In genomic region chr5:31823673-31824072, GRCm38 (mm10) we compare ENCODE assay signal across 20 mouse cellular contexts.
DNase-seq lines count a peak whose midpoint lies in the region; TF ChIP-seq lines count a peak whose summit lies in the region.
"Had no signal": no experiment of that assay in that cellular context is flagged by ENCODE, and none has a peak within 500 bp of the region (broad histone marks: within the 10 kb centered on the region; RNA-seq: fewer than 3 reads in every experiment).

No protein-coding gene starts in this region.

- no peaks in the 10 kb centered on the region; the same call in 1 of the 2 replicates for H3K36me3 ChIP-seq in small intestine, adult 2 months (ENCODE audit: control insufficient read depth, insufficient read depth, low read length)
- no peaks in the 10 kb centered on the region for H3K36me3 ChIP-seq in forebrain, embryonic 10.5 days (replicated peaks)
- H3K36me3 ChIP-seq: embryonic facial prominence, embryonic 15.5 days; heart, embryonic 10.5 days; hindbrain, embryonic 12.5 days; limb, embryonic 13.5 days; midbrain, embryonic 15.5 days; stomach, embryonic 15.5 days had no signal

- no peaks in the 10 kb centered on the region for H3K9me3 ChIP-seq in forebrain, embryonic 10.5 days
- H3K9me3 ChIP-seq: embryonic facial prominence, embryonic 15.5 days; G1E; heart, embryonic 10.5 days; hindbrain, embryonic 12.5 days; limb, embryonic 13.5 days; megakaryocyte, embryonic 14.5 days; midbrain, embryonic 15.5 days; stomach, embryonic 15.5 days had no signal

- H3K4me1 ChIP-seq in small intestine, adult 2 months (ENCODE audit: control insufficient read depth, insufficient read depth, insufficient read length, low read length): peaks cover 12% of the 10 kb centered on the region
- H3K4me1 ChIP-seq in forebrain, embryonic 10.5 days: no peaks in the 10 kb centered on the region
- H3K4me1 ChIP-seq: embryonic facial prominence, embryonic 15.5 days; heart, embryonic 10.5 days; hindbrain, embryonic 12.5 days; limb, embryonic 13.5 days; midbrain, embryonic 15.5 days; stomach, embryonic 15.5 days had no signal

- peak overlapping the region; percentile 38; the same call in 1 of the 2 replicates for H3K27ac ChIP-seq in small intestine, adult 2 months (ENCODE audit: insufficient read depth, low read depth, low read length)
- no peak overlapping the region for H3K27ac ChIP-seq in forebrain, embryonic 10.5 days
- H3K27ac ChIP-seq: embryonic facial prominence, embryonic 15.5 days; heart, embryonic 10.5 days; hindbrain, embryonic 12.5 days; kidney, postnatal 0 days; limb, embryonic 13.5 days; midbrain, embryonic 15.5 days; stomach, embryonic 15.5 days had no signal

- no peak overlapping the region for H3K4me3 ChIP-seq in small intestine, adult 2 months (ENCODE audit: low read depth, low read length)
- H3K4me3 ChIP-seq in forebrain, embryonic 10.5 days: no peak overlapping the region
- H3K4me3 ChIP-seq: embryonic facial prominence, embryonic 15.5 days; heart, embryonic 10.5 days; hindbrain, embryonic 12.5 days; limb, embryonic 13.5 days; megakaryocyte, embryonic 14.5 days; midbrain, embryonic 15.5 days; stomach, embryonic 15.5 days had no signal

- no peaks in the 10 kb centered on the region for H3K27me3 ChIP-seq in small intestine, adult 2 months (ENCODE audit: control insufficient read depth, insufficient read depth, low read length)
- no peaks in the 10 kb centered on the region for H3K27me3 ChIP-seq in forebrain, embryonic 10.5 days (ENCODE audit: poor library complexity, severe bottlenecking)
- H3K27me3 ChIP-seq: embryonic facial prominence, embryonic 15.5 days; hindbrain, embryonic 12.5 days; limb, embryonic 13.5 days; megakaryocyte, embryonic 14.5 days; midbrain, embryonic 15.5 days; stomach, embryonic 15.5 days had no signal

- peak; percentile 51 for DNase-seq in adrenal gland, postnatal 10 days
- no peak for DNase-seq in adrenal gland, adult 8-10 months
- DNase-seq in kidney, postnatal 25 days: peak; percentile 25 to 44
- no peak for DNase-seq in kidney, adult 9 months
- peak; percentile 48 for DNase-seq in MN1 (ENCODE audit: low spot score)
- DNase-seq in forebrain, embryonic 10.5 days (ENCODE audit: extremely low spot score, low spot score): no peak
- DNase-seq: cerebellum, postnatal 36 days; heart, postnatal 14 days; lung, postnatal 10 days; right cerebral cortex, postnatal 14 days had no signal

- WGBS in small intestine, adult 2 months: 21% methylated on average over 3 of the region's 3 CpGs
- WGBS in forebrain, embryonic 10.5 days: 86% methylated on average over 3 of the region's 3 CpGs

- no peak for TF ChIP-seq POLR2A in small intestine, adult 2 months (IDR thresholded peaks at IDR 0.05; ENCODE audit: low read depth, low read length)

- TF ChIP-seq CTCF in small intestine, adult 2 months (IDR thresholded peaks at IDR 0.05; ENCODE audit: extremely low read depth, insufficient read length, insufficient replicate concordance, low read depth, low read length): no peak

Comparison
In these comparisons a context has a peak if more than half of its experiments do, and no peak if none do; other contexts are left out.
1. DNase-seq: peak in adrenal gland, postnatal 10 days (single experiment), kidney, postnatal 25 days (2 of 2) and MN1 (single experiment); none in adrenal gland, adult 8-10 months (single experiment), kidney, adult 9 months (single experiment) and forebrain, embryonic 10.5 days (single experiment).